Mouse (Mus musculus) liver, adult (tissue): ENCODE results near the gene Bak1.

ENCODE experiments used
- GATA4 ChIP-seq: IDR thresholded peaks from 2 replicates; pipeline ENCODE4 v1.6.1; 2014; ENCODE audit warnings: mild to moderate bottlenecking, low read length; ENCODE audit not compliant: insufficient replicate concordance

Gene Bak1

DNA sequence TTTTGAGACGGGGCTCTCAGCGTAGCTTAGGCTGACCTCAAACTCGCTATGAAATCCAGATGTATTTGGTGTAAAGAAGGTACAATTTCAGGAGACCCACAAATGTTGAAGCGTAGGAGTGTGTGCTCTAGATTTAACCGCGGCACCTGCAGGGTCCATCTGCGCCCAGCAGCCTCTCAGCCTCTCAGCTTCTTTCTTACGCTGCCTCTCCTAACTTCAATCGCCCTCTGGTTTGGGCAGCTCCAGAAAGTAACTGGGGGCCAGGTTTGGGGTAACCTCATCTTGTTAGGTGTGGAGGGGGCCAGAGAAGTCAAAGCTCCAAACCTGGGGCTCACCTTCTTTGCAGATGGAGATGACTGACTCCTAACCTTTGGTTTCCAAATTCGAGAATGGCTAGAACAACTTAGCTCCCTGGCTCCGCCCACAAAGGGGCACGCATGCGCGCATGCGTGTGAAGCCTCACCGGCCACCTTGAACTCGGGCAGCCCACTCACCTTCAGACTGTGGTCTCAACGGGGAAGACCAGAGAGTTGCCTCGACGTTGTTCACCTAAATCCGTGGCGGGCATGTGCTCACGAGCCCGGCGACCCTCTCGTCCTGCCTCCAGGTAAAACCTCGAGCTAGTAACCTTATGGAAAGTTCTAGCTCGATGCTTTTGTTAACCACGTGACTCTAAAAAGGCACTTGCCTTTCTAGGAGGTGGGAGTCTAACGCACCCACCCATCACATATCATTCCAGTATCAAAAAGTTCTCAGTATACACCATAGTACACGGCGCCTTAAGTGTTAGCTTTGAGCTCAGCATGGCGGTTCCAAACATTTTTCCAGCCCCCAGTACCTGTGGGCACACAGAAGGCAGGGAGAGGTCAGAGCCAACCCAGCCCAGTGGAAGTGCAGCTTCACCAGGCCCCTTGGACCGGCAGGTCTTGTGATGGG is 11.0 kb downstream of the Bak1 start:
- TF ChIP-seq GATA4, result no peak

DNA sequence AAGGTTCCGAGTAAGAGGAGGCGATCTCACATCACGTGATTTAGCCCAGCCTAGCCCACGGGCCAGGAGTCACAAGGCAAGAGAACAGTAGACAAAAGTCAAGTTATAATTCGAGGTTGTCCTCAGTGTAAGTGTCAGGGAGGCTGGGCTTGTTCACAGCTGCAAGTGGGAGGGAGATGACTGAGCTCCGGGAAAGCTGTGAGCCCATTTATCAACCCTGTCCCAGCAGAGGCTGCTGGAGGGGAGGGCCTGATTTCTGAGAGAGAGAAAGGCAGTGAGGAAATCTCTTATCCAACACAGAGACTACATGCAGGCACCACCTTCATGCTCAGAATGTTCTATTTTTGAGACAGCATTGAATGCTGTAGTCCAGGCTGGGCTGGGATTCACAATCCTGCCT is 15.9 kb downstream of the Bak1 start:
- TF ChIP-seq GATA4, result no peak

DNA sequence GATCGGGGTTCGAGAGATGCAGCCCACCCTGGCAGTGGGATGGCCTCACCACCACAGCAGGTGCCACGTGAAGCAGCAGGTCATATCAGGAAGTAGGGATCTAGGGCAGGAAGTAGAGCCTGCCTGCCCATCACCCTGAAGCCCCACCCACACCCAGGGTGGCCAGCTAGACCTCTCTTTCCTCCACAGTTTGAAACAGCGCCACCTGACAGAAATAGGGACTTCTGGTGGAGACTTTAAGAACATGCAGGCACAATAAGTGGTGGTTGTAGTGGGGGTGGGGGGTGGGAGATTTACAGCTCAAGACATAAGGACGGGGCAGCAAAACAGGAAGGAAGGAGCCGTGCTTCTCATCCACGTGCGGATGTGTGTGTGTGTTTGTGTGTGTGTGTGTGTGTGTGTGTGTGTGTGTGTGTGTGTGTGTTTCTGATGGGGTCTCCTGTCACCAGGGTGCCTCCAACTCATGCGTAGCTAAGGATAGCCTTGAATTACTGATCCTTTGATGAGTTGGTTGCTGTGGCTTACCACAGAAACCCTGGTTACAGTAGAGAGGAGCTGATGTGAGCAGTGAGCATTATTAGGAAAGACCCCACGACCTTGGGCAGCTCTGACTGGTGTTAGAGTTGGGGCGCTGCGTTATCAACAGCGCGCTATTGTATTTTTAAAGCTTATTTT is 16.7 kb downstream of the Bak1 start:
- TF ChIP-seq GATA4, result no peak

DNA sequence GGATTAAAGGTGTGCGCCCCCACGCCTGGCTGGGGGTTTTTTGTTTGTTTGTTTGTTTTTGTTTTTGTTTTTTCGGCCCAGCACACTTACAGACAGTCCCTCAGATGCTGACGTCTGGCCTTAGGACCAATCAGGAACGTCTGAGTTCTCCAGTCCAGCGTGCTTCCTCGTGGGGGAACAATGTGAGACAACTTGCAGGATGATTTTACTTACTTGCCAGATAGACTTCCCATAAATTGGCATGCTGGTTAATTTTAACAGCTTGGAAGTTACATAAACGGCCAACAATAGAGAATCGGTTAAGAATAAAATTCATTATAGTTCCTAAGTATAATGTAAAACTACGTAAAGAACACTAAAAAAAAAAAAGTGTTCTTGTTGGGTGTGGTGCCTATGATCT is 17.6 kb downstream of the Bak1 start:
- no peak for TF ChIP-seq GATA4

DNA sequence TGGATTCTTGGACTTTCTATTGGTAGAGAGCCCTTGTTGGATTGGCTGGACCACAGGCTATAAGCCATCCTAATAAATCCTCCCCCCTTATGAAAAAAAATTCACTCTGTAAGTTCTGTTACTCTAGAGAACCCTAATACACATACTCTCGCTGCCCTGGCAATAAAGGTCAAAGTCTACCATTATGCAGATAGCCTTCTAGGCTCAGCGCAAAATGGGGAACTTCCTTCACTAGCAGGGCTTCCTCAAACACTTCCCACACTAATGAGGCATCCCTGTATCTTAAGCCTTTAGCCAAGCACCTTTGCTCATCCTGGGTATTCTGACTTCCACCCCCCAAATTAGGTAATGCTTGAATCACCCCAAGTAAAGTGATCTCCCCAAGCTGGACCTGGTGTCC is 20.5 kb downstream of the Bak1 start:
- no peak for TF ChIP-seq GATA4

DNA sequence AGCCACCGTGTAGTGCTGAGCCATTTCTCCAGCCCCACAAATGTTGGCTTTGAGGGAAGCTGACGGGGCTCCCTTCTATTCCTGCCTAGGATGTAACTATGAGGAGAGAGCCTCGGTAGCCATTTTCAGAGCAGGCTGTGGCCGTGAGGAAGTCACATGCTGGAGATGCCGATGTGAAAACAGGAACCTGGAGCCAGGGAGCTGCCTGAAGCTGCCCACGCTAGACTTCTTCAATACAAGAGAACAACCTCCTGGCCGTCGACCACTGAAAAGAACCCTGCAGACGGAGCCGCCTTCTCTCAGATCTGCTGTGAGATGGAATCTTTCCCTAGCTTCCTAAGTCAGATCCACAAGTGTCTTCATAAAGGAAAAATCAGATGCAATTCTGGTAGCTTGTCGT is 23.2 kb downstream of the Bak1 start:
- TF ChIP-seq GATA4, result no peak

DNA sequence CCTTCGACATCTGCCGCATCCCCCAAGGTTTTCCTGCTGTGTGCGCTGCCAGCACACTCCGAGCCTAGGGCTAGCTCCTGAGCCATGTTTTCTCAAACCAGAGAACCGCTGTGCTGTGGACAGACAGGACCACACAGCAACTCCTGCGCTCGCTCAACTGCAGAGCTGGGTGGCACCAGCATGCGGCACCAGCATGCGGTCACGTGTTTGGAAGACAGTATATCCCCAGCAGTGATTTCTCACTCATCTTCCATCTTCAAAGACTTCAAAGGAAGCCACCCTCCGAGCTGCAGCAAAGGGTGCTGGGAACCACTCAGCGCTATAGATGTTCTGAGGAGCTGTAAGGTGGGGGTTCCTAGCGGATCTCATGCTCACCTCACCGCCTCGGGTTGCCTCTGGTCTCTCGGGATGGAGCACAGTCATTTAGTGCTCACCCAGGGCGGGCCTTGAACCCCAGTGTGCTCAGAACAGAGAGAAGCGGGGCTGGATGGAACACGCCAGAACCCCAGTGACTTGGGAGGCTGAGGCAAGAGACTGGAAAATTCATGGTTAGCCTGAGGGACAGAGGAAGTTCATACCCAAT is 23.8 kb downstream of the Bak1 start:
- TF ChIP-seq GATA4, result no peak

DNA sequence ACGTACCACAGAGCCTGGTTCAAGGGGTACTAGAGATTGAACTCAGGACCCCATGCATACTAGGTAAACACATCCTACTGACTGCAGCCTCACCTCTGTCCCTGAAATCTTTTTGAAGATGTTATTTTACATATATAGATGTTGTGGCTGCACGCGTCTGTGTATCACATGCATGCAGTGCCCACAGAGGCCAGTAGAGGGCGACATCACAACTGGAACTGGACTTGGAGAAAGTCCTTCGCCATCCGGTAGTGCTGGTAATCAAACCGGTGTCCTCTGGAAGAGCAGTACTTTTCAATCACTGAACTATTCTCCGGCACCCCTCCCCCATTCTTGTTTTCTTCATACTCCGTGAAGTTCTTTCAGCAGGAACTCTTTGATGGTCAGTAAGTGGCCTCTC is 24.4 kb downstream of the Bak1 start:
- TF ChIP-seq GATA4, result no peak

DNA sequence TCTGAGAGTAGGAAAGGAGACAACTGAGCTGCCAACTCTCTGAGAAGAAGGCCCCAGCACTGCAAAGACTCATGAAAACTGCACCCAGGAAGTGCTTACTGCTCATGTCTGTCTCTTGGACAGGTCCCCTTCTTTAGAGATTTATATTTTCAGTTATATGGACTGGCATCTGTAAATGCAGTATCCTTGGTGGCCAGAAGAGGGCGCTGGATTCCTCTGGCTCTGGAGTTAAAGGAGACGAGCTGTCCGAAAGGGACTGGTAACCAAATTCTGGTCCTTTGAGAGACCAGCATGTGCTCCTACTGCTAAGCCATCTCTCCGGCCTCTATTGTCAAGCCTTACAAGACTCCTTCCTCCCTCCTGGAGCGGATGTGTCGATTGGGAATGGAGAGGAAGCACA is 26.9 kb downstream of the Bak1 start:
- no peak for TF ChIP-seq GATA4

DNA sequence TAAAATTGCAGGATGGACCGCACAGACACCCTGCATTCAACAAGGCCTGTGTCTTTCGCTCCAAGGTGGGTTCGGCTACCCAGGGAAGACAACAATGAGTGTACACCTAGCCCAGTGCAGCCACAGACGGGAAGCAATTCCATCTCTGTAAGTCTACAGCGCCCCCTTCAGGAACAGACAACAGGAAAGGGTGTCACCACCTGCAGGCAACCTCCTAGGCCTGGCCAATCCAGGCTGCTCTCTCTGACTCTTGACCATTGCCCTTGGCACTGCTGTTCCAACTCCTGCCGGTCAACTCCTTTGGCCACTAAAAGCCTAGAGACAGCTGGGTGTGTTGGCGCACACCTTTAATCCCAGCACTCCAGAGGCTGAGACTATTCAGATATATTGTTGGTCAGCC is 27.7 kb downstream of the Bak1 start:
- TF ChIP-seq GATA4, result no peak

DNA sequence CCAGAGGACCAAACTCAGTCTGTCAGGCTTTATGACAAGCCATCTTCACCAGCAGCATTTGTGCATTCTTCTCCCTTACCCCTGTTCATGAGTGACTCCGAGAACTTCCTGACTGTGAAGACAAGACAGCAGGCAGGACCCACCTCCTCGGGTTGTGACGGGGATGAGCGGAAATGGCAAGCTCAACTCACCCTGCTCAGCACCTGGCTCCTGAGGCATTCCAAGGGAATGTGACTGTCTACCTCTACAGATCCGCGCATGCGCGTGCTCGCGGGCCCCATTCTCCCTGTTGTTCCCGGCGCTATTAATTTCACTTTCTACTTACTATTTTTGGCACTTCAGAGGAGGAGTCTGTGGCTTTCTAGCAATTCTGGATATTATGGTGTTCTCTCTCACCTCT is 28.8 kb downstream of the Bak1 start:
- no peak for TF ChIP-seq GATA4

DNA sequence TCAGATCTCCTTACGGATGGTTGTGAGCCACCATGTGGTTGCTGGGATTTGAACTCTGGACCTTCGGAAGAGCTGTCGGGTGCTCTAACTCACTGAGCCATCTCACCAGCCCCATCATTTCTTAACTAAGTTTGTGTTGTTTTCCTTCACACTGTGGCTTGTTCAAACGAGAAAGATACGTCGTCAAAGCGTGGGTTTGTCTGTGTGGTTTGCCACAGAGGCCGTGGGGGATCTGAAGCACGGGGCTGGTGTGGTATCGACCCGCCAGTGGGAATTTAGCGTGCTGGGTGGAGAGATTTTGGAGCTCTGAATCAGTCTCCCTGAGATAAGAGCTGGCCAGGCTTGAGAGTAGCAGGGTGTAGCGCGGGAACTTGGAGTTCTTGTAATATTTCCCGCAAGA is 30.5 kb downstream of the Bak1 start:
- TF ChIP-seq GATA4, result no peak

DNA sequence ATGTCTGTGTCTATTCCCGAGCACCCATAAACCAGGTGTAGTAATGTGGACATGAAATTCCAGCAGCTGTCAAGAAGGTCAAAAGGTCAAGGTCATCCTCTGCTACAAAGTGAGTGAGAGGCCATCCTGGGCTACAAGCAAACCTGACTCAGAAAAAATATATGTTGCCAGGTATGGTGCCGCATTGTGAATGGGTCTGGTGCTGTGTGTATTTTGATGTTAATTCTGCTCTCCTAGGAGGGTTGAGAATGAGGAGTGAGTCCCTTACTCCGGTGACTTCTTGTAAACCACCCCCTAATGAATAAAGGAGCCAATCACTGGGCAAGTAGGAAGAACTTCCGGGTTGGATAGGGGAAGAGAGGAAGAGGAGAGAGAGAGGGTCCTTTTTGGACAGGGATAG is 31.1 kb downstream of the Bak1 start:
- no peak for TF ChIP-seq GATA4

DNA sequence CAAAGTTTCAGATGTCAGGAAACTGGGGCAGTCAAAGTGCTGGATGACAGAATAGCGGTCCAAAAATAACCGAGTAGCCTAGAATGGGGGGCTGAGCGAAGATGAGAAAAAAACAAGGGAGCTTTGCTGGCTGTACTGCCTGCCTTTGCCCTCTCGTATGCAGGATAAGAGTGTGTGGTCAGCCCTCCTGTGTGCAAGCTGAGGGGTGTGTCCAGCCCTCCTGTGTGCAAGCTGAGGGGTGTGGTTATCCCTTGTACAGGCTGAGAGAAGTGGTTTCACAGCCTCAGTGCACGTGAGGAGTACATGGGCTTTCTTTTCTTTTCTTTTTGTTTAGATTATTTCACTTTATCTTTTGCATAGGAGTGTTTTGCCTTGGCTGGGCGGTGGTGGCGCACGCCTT is 33.2 kb downstream of the Bak1 start:
- no peak for TF ChIP-seq GATA4

DNA sequence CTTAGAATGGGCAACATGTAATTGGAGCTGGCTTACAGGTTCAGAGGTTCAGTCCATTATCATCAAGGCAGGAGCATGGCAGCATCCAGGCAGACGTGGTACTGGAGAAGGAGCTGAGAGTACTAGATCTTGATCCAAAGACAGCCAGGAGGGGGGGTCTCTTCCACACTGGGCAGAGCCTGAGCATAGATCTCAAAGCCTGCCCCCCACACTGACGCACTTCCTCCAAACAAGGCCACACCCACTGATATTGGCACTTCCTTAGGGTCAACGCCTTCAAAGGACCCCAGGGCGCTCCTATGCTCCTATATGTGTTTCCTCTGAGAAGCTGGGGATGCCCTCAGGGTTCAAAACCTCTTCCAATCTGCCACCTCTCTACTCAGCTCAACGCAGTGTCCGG is 33.8 kb downstream of the Bak1 start:
- TF ChIP-seq GATA4, result no peak

DNA sequence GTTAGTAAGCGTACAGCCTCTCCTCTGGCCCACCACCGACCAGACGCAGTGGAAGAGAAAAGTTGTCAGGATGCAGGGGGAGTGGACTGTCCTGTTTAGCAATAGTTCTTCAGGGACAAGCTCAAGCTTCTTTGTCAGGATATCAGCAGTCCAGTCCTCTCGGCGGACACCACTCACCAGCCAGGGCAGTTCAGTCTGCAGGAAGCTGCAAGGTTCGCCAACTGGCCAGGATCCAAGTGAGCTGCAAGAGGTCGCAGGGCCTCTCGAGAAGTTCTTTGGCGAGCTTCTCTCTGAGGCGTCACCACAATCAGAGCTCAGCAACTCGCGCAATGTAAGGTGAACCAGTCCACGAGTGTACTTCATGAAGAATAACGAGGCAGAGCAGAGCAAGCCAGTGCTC is 34.4 kb downstream of the Bak1 start:
- TF ChIP-seq GATA4, result no peak

DNA sequence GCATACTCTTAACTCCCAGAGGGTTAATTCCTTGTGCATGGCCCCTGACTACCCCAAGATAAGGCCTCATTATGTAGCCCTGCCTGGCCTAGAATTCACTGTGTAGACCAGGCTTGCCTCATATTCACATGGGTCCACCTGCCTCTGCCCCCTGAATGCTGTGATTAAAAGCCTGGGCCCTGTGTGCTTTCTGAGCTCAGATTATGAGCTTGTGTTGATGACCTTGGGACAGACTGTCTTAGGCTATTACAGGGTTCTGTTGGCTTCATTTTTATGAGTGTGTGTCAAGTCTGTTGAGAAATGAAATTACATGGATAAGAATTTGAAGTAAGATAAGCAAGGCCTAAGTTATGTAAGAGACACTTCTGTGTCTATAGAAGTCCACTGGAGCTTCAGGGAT is 38.3 kb downstream of the Bak1 start:
- no peak for TF ChIP-seq GATA4
